Mouse (Mus musculus) c-Kit-positive CD71-positive TER-119-negative erythroid progenitor cells, embryonic 14.5 days (primary cell): ENCODE data around the gene Afg1l.
A peak's percentile ranks its signal among the peaks of the same experiment; 100 is the strongest.

Source experiments
- DNase-seq: peaks from one replicate; pipeline ENCODE4 v3.0.0-alpha.2; 2013; ENCODE audit warnings: low read depth

Afg1l gene

DNA sequence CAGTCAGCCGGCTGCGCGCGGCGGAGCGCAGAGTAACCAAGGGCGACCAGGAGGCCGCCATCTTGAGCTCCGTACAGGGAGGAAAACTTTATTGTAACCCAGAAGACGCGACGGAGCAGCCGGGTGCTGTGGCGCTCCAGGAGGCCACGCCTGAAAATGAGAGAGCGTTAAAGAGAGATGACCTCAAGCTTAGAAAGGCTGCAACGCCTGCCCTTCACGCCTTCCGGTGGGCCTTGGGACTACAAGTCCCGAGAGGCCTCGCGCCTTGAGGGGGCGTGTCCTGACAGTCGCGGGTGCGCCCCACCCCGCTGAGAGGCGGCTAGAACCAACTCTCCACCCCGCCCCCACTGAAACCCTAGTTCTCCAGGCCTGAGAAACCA, at the start of gene Afg1l:
Gene Afg1l (minus strand): TSS at position 225 of the 380 bp plus-strand sequence.
- peak; percentile 97 for DNase-seq

DNA sequence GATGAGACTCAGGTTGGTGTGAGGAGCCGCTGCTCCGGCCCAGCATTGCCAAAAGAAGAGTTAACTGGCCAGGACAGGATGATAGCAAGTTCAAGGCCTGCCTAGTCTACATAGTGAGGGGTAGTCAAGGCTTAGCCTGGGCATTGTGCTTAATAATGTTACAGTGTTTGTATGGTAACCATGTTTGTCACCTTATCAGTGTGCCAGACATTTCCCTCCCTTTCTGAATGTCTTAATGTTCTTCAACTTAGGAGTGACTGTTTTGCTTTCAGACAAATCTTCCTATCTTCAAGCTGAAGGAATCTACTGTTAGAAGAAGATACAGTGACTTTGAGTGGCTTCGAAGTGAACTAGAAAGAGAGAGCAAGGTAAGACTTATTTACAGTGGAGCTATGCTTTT, 47.3 kb upstream of the Afg1l start:
- DNase-seq = peak; percentile 65

GRCm38 (mm10) chr10:42523556-42524162, 45.3 kb upstream of the Afg1l start:
- DNase-seq = no peak

- no peak for DNase-seq
Observed at GRCm38 (mm10) chr10:42522912-42523311, 44.5 kb upstream of the Afg1l start.

DNA sequence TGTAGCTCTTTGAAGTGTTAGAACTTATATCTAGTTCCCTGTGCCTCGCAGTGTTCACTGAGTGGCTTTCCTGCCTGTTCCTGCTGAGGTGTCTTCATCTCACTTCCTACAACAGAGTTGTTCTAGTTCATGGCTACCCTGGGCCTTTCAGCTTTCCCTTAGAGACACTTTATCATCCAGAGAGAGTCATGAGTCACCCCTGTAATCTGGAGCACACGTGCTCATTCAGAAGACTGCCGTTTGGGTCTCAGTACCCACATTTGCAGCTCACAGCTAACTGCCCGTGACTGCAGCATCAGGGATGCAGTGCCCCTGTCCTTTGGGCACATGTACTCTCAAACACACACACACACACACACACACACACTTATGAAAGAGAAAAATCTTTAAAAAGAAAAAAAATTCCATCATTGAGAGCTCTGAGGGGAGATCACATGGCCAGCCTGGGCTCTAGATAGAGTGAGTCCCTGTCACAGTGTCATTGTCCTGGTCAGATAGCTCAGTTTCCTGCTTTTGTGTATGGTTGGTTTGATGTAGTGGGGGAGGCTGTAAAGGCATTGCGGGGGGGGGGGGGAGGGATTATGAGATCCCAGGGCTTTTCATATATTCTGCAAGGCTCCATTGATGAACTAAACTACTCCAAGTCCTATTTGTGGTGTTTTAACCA, 43.1 kb upstream of the Afg1l start:
- peak; percentile 59 for DNase-seq

DNA sequence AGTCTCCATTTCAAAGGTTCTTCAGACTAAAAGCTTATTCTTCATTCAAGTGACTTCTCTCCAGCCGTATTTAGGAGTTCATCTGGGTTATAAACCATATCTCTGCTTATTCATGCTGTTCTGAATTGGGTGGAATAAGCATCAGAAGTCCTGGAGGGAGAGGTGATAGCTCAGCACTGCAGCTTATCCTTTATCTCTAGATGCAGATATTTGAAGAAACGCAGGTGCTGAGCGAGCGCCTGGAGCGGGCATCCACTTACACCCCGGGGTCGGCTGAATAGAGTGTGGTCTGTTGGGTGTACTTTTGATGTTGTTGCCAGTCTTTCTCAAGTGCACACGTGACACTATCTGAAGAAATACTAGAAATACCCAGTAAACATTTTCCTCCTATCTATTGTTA, 40.0 kb upstream of the Afg1l start:
- no peak for DNase-seq

DNA sequence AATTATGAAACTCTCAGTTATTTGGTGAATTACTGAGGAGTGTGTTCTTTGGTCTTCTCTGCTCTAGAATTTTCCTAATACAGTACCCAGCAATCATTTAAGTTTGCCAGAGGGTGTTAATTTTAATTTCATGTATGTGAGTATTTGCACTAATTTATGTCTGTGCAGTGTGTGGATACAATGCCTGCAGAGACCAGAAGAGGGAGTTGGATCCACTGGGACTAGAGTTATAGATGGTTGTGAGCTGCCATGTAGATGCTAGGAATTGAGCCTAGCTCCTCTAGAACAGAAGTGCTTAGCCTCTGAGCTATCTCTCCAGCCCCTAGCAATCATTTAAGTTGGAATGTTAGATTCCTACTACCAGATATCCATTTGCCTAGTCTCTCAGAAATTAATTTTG, 35.8 kb upstream of the Afg1l start:
- DNase-seq = no peak

DNA sequence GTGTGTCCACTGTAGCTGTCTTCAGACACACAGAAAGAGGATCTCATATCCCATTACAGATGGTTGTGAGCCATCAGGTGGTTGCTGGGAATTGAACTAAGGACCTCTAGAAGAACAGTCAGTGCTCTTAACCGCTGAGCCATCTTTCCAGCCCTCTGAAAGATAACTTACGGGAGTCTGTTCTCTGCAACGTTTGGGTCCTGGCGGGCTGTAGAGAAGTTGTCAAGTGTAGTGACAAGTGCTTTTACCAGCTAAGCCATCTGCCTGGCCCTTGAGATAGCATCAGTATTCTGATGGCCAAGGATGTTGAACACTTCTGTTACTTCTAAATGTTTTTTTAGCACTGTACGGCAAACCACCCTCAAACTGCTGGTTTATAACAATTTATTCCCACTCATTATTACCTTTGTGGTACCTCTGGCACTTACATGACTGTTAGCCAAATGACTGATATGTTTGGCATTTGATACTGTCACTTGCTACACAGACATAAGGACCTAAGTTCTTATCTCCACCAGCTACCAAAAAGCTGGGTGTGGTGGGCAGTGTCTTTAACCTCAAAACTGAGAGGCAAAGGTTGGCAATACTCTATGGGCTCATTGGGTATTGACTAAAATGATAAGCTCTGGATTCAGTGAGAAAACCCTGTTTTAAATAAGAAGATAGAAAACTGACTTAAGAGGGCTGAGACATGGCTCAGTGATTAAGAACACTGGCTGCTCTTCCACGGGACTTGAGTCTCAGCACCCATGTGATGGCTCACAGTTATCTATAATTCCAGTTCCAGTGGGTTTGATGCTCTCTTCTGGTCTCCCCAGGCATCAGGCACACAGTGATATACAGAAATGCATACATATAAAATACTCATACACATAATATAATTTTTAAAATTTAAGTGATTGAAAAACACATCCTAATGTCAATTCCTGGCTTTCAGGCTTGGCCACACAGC, 33.1 kb upstream of the Afg1l start:
- peak; percentile 73 for DNase-seq

GRCm38 (mm10) chr10:42510141-42510540, 31.8 kb upstream of the Afg1l start:
- DNase-seq = no peak

DNA sequence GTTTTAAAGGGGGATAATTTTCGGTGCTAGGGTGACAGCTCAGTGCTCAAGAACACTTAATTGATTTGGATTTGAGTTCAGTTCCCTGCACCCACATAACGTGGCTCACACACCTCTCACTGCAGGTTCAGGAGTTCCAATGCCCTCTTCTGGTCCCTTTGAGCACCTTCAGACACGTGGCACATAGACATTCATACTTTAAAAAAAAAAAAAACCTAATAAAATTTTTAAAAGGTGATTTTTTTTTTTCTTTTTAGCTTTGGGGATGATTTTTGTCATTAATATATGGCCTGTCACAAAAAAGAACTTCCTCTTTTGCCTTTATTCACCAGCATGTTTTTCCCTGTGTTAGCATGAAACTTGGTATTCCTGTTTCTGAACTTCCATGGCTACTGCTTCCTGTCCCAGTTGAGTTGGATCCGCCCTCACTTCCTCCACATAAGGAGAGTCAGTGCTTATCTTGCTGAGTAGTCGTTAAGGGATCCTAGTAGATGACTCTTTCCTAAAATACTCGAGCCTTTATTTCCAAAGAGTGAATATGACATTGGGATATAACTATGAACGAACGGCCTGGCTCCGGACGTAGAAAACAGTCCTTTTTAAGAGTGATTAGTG, 25.8 kb upstream of the Afg1l start:
- no peak for DNase-seq

DNA sequence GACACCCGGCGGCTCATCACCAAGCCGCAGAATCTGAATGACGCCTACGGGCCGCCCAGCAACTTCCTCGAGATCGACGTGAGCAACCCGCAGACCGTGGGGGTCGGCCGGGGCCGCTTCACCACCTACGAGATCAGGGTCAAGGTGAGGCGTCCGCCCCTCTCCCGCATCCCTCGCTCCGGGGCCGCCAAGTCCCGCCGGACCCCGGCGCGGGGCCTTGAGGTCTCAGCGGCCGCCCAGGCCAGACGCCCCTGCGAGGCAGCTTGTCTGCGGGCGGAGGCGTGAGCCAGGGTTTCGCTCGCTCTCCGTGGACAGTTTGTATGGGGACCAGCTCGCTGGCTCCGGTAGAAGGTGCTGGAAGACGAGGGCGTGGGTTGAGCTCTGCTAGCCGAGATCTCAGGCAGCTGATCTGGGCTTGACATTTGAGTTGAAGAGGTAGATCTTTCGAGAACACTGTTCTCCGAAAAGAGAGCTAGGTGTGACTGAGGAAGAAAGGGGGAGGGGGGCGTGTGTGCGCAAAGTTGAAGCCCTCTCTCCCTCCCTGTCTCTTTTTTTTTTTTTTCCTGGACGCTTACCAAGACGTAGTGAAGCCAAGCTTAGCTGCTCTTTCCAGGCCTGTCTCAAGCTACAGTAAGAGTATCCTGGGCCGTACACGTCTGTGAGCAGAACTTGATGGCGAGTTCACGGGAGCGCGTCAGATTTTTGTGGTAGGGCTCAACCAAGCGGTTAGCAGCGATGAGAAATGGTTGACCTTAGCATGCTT, 24.2 kb upstream of the Afg1l start:
- no peak for DNase-seq

DNA sequence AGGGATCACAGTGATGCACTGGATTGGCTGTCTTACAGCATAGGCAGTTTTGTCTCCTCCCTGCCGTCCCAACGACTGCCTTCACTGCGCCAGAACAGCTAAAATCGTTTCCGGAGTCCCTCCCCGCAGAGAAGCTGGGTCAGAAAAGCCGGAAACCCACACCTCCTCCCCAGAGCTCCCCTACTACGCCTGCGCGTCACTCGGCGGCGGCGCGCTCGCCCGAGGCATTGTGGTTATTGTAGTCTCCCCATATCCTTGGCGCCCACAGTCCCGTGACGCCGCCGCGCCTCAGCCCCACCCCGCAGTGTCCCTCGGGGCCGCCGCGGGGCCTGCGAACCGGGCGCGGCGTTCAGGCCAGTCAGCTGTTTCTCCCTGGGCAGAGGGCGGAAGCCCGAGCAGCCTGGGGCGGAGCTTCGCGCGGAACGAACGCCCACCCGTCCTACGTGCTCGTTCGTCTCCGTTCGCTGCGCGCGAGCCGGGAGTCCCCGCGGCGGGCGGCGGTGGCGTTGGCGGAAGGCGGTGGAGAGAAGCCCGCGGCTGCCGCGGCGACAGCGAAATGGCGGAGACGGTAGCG, 23.5 kb upstream of the Afg1l start, which contains the start of gene Snx3:
Gene Snx3 (plus strand): TSS at position 256 of the 574 bp plus-strand sequence.
- peak; percentile 95 for DNase-seq

DNA sequence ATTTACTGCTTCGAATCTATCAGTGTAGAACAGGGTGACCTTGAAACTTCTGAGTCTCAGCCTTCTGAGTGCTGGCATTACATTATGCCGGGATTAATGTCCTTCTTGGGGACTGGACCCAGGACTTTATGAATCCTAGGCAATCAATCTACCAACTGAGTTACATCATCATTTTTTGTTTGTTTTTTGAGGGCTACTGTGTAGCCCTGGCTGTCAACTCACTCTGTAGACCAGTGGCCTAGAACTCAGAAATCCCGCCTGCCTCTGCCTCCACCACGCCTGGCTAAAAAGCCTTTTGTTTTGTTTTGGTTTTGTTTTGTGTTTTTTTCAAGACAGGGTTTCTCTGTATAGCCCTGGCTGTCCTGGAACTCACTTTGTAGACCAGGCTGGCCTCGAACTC, 22.8 kb upstream of the Afg1l start:
- DNase-seq = no peak

GRCm38 (mm10) chr10:42500611-42501010, 22.2 kb upstream of the Afg1l start:
- DNase-seq = no peak

- DNase-seq = no peak
Observed at GRCm38 (mm10) chr10:42493000-42493399, 14.6 kb upstream of the Afg1l start.

DNA sequence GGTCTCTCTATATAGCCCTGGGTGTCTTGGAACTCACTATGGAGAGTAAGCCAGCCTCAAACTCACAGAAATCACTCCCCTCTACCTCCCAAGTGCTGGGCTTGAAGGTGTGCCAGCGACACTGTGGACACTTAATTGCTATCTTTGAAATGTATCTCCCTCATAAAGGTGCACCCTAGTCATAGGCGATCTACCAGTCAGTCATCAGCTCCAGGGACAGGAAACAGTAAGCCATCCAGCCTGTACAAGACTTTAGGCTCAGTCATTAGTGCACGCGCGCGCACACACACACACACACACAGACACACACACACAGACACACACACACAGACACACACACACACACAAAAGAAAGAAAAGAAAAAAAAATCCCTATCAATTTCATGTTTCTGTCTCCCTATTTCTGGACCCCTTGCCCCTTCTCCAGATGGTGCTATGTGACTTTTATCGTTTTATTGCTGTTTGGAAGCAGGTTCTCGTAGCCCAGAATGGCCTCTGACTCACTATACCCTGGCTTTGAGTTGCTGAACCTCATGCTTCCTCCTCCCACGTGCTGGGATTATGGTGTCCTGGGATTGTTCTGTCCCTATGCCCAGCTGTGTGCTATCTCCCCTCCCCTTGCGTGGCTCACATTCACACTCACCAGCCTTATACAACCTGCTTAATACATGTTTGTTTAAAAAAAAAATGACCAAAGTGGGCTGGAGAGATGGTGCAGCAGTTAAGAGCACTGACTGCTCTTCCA, 13.8 kb upstream of the Afg1l start:
- DNase-seq = no peak

- DNase-seq = no peak
Observed at GRCm38 (mm10) chr10:42491158-42491557, 12.8 kb upstream of the Afg1l start.

- DNase-seq = no peak
Observed at GRCm38 (mm10) chr10:42488606-42489296, 10.4 kb upstream of the Afg1l start.

DNA sequence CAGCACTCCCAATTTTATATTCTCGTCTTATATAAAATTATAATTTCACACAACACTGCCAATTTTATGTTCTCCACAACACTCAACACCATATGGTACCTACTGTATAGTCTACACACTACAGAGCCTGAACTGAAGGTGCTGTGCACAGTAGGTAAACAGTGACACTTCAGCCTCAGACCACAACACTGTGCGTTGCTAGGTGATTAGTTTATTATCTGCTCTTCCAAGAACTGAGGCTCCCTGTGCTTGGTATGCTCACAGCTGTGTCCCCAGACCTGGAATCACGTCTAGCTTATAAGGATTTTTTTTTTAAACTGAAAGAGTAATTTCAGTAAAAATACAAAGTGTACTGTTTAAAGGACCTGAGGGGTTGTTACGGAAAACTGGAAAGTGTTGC, 2.4 kb upstream of the Afg1l start:
- peak; percentile 64 for DNase-seq
